Mouse (Mus musculus) erythroblast, embryonic 14.5 days (primary cell): ENCODE measurements around the gene Rgl3.

Experiments used
- GATA1 ChIP-seq: IDR thresholded peaks from 2 replicates; pipeline ENCODE4 v1.6.1; 2012; ENCODE audit warnings: low read length, inconsistent platforms, mixed read lengths
- TAL1 ChIP-seq: IDR thresholded peaks from 3 replicates; pipeline ENCODE4 v1.6.1; 2012; ENCODE audit warnings: low read length, inconsistent platforms, mixed read lengths

DNA sequence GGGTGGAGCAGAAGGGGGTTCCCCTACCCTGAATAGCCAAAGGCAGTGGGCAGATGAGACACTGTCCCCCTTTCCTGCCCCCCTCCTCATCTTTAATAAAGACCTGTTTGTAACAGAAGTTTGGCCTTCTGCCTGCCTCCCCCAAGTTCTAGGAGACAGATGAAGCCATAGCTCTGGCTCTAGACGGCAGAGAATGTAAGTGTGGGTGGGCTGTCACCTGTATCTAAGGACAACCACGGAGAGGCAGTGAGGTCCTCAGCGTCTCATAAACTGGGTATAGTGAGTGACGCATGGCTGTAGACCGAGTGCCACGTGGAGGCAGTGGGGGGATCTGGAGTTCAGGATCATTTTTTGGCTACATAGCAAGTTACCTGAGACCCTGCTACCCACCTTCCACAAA lies 40.5 kb downstream of the Rgl3 start:
- no peak for TF ChIP-seq TAL1
- no peak for TF ChIP-seq GATA1
